Mouse (Mus musculus) heart, embryonic 12.5 days (tissue): ENCODE results near the gene Bche. TPM values are rescaled to one million over a fixed set of nuclear protein-coding genes. Genes with fewer than 3 reads are reported as not detected.

Experiments
- ATAC-seq: fragments of 200-750 bp; cut with Nextera tagmentation; 2 replicates; pipeline ENCODE4 v1.8.0; 2017; ENCODE audit warnings: moderate TSS enrichment, moderate library complexity; ENCODE audit not compliant: insufficient number of reproducible peaks, low FRiP score
- H3K27ac ChIP-seq: fragments of 300-500 bp; sonication (generic); 2 replicates; pipeline ENCODE4 v1.5.1; 2016; ENCODE audit warnings: mild to moderate bottlenecking, moderate library complexity; ENCODE audit not compliant: poor library complexity, severe bottlenecking
- H3K27me3 ChIP-seq: fragments of 300-500 bp; sonication (generic); replicated peaks from 2 replicates; pipeline ENCODE4 v1.6.1; 2016; ENCODE audit warnings: mild to moderate bottlenecking, moderate library complexity
- H3K36me3 ChIP-seq: fragments of 300-500 bp; sonication (generic); 2 replicates; pipeline ENCODE4 v1.6.1; 2016; ENCODE audit warnings: mild to moderate bottlenecking, moderate library complexity
- H3K4me1 ChIP-seq: fragments of 300-500 bp; sonication (generic); replicated peaks from 2 replicates; pipeline ENCODE4 v1.6.1; 2016; ENCODE audit warnings: mild to moderate bottlenecking
- H3K4me2 ChIP-seq: fragments of 300-500 bp; sonication (generic); 2 replicates; pipeline ENCODE4 v1.6.1; 2016; ENCODE audit warnings: mild to moderate bottlenecking, moderate library complexity
- H3K4me3 ChIP-seq: fragments of 300-500 bp; sonication (generic); 2 replicates; pipeline ENCODE4 v1.5.1; 2016; ENCODE audit warnings: mild to moderate bottlenecking
- H3K9ac ChIP-seq: fragments of 300-500 bp; sonication (generic); 2 replicates; pipeline ENCODE4 v1.6.1; 2016; ENCODE audit warnings: mild to moderate bottlenecking, moderate library complexity
- H3K9me3 ChIP-seq: fragments of 300-500 bp; sonication (generic); replicated peaks from 2 replicates; pipeline ENCODE4 v1.6.1; 2016; ENCODE audit warnings: mild to moderate bottlenecking, moderate library complexity
- WGBS: fragments of 180-500 bp; shearing (Covaris S2); methylation state at CpG from one replicate; pipeline ENCODE4 v1.1.7; 2016; 5-methylcytosine and 5-hydroxymethylcytosine counted together
- polyA plus RNA-seq: library from polyadenylated mRNA; unstranded; fragments of >200 nt; fragmentation: Nextera tagmentation; extraction: Ambion mirVana; gene quantifications from 2 replicates; pipeline ENCODE4 v1.2.1, GENCODE M21; 2016

Gene Bche
- polyA plus RNA-seq = 22.2 and 24.4 TPM in 2 replicates

DNA sequence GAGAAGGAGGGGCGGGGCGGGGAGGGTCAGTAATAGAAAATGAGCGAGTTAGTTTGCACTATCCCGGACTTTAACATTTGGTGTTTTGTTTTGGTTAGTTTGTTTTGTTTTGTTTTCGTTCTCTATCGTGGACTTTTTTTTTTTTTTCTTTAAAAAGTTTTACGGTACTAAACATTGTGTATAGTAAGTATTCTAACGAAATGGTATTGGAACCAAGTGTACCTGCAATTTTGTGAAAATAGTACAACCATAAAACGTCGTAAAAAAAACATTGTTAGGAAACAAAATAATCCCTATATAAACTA is at the start of gene Bche:
TSS of gene Bche (minus strand) at position 6 of the 305 bp plus-strand sequence.
- Histone ChIP-seq H3K9me3 (no peaks in the 10 kb centered on the region), H3K36me3 (no peaks in the 10 kb centered on the region), H3K27me3 (no peaks in the 10 kb centered on the region), H3K4me2 (peak within 1 kb of the TSS; percentile 61), H3K4me1 (no peaks in the 10 kb centered on the region), H3K9ac (peak within 1 kb of the TSS; percentile 67), H3K4me3 (peak within 1 kb of the TSS; percentile 55), H3K27ac (peak within 1 kb of the TSS; percentile 58)
- 16% methylated on average over 10 of the region's 10 CpGs for WGBS
- no peak for ATAC-seq

DNA sequence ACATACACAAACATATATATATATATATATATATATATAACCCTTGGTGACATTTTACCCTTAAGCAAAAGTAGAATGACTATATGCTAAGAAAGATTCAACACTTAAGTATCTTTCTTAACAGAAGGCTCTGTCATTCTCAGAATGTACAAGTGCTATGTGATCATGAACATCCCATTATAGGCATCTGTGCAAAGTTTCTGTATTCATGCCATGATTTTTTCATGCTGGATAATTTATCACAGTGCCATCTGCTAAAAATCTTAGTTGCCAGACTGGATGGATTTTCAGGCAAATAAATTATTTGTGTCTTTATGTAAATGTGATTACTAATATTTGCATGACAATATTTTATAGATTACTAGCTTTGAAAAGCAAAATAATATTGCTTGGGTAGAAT is 33.8 kb upstream of the Bche start:
- no peaks in the 10 kb centered on the region for H3K36me3 ChIP-seq
- H3K9me3 ChIP-seq = no peaks in the 10 kb centered on the region
- no peak overlapping the region for H3K4me3 ChIP-seq
- no peak overlapping the region for H3K27ac ChIP-seq
- no peak for ATAC-seq
- H3K27me3 ChIP-seq = no peaks in the 10 kb centered on the region
- H3K4me1 ChIP-seq = no peaks in the 10 kb centered on the region
- H3K4me2 ChIP-seq = no peak overlapping the region
- H3K9ac ChIP-seq = no peak overlapping the region

DNA sequence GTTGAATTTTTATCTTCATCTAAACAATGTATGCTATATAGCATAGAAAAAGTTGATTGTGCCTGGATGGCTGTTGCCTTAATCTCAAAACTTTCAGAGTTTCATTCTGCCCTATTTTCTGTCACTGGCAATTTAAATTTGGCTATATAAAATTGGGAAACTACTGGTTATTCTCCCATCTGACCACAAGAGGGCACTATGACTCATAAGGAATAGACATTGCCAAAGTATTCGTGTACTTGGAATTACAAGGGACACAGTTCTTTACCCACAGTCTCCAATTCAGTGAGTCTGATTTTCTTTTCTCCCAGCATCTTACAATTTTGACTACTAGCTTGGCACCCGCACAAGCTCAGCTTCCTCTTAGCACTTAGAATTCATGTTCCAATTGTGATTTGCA is 23.5 kb upstream of the Bche start:
- Histone ChIP-seq H3K4me2 (no peak overlapping the region), H3K27me3 (no peaks in the 10 kb centered on the region), H3K4me3 (no peak overlapping the region), H3K9me3 (no peaks in the 10 kb centered on the region), H3K36me3 (no peaks in the 10 kb centered on the region), H3K27ac (no peak overlapping the region), H3K4me1 (no peaks in the 10 kb centered on the region), H3K9ac (no peak overlapping the region)
- 49% methylated on average over 2 of the region's 2 CpGs for WGBS
- no peak for ATAC-seq

DNA sequence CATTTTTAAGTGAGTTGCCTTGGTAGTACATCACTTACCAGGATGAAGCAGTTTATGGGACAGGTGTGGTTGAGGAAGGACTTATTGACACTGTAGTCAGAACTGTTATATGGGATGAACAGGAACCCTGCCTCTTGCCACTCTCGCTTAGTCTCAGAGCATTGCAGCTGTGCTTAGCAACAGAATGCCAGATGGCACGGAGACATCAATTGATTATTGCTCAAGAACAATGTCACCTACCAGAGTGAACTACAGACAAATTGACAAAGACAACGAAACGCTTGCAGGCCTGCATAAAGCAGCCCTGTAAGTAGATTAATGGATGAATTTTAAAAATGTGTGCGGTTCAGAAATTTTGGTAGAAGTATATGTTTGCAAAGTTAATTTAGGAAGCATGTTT is 21.3 kb upstream of the Bche start:
- 83% methylated on average over 5 of the region's 5 CpGs for WGBS
- no peak overlapping the region for H3K27ac ChIP-seq
- no peak for ATAC-seq
- H3K4me2 ChIP-seq = no peak overlapping the region
- H3K27me3 ChIP-seq = no peaks in the 10 kb centered on the region
- H3K9me3 ChIP-seq = no peaks in the 10 kb centered on the region
- no peaks in the 10 kb centered on the region for H3K36me3 ChIP-seq
- no peak overlapping the region for H3K4me3 ChIP-seq
- no peak overlapping the region for H3K9ac ChIP-seq
- H3K4me1 ChIP-seq = no peaks in the 10 kb centered on the region

DNA sequence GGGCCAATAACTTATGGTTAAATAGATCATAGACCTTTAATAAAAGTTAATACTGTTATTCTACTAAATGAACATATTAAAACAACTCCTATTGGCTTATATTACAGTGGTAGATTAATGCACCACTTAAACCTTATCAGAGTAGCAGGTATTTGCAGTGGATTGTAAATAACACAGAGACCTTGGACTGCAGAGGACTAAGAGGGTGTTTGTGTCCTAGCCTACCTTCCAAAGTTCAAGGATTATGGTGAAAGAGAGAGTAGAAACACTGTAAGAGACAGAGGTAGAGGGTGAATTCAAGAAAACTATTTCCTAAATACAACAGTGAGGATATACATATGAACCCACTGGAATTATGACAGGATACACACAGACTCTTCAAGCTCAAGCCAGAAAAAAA is 17.5 kb upstream of the Bche start:
- Histone ChIP-seq H3K4me3 (no peak overlapping the region), H3K27me3 (no peaks in the 10 kb centered on the region), H3K4me2 (no peak overlapping the region), H3K4me1 (no peaks in the 10 kb centered on the region), H3K9ac (no peak overlapping the region), H3K36me3 (no peaks in the 10 kb centered on the region), H3K27ac (no peak overlapping the region), H3K9me3 (no peaks in the 10 kb centered on the region)
- no peak for ATAC-seq

DNA sequence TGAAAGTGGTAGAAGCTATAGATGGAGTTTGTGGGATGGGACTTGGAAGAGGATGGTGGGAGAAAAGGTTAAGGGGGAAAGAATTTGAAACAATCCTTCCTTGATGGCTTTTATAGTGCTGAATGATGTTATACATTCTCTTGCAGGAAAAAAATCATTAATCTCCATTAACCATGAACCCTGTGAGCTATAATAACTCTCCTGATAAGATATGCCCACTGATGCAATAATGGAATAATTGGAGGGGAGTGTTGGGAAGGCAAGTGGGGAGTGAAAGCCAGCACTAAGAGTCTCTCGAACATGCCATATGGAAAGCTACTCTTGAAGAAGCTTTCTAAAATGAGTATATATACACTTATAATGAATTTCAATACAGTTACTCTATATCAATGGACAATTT is 16.7 kb upstream of the Bche start:
- ATAC-seq = no peak
- Histone ChIP-seq H3K9ac (no peak overlapping the region), H3K27me3 (no peaks in the 10 kb centered on the region), H3K4me2 (no peak overlapping the region), H3K4me3 (no peak overlapping the region), H3K9me3 (no peaks in the 10 kb centered on the region), H3K27ac (no peak overlapping the region), H3K36me3 (no peaks in the 10 kb centered on the region), H3K4me1 (no peaks in the 10 kb centered on the region)
- WGBS = 76% methylated on average over 1 of the region's 1 CpGs

DNA sequence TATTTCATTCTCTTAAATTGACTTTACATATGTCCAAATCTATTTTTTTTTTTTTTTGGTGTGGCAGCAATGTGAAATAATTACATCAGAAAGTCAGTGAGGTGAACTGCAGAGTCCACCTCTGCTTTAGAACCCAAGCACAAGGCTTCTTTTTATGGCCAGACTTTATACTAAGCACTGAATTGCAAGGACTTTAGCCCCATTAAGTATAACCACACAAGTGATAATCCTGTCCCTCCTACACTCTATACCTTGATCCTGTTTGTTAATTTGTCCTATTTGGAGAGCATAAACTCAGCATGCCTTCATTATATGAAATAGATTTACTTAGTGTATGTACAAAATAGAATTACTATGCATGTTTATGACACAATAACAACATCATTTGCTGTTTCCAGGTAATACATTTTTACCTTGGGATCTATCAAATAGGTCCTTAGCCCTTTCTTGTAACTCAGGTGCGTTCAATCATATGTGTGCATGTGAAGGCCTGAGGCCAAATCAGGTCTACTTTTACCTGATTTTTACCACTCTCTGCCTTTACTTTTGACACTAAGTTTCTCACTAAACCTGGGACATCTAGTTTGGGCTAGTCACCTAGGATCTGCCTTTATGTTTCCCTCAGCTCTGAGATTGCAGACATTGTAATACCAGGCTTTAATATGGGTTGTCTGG is 9.5 kb upstream of the Bche start:
- H3K4me3 ChIP-seq = no peak overlapping the region
- 78% methylated on average over 1 of the region's 1 CpGs for WGBS
- H3K9me3 ChIP-seq = no peaks in the 10 kb centered on the region

DNA sequence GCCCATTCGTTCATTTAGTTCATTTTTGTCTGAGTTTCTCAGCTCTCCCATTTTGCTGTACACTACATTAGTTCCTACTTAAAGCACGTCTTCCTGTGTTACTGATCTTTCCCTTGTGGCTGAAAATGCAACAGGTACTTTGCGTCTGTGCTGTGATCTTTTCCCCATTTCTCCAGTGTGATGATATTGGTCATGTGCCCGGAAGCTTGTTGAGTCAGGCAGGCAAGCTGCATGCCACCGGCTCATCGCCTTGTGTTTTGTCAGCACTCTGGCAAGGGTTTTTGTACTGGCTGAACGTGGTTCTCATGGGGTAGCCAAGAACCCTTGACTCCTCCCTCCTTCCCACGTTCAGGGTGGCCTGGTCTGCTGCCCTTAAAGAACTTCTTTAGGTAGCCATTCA is 1.7 kb upstream of the Bche start:
- WGBS = 67% methylated on average over 8 of the region's 8 CpGs
- Histone ChIP-seq H3K9me3 (no peaks in the 10 kb centered on the region), H3K4me3 (no peak overlapping the region), H3K27me3 (no peaks in the 10 kb centered on the region), H3K27ac (no peak overlapping the region), H3K36me3 (no peaks in the 10 kb centered on the region), H3K4me2 (no peak overlapping the region), H3K4me1 (no peaks in the 10 kb centered on the region), H3K9ac (no peak overlapping the region)
- no peak for ATAC-seq

More for the DNA sequence above, 9.5 kb upstream of the Bche start:
- H3K36me3 ChIP-seq = no peaks in the 10 kb centered on the region
- H3K27ac ChIP-seq = no peak overlapping the region
- no peak overlapping the region for H3K9ac ChIP-seq
- no peaks in the 10 kb centered on the region for H3K27me3 ChIP-seq
- H3K4me1 ChIP-seq = no peaks in the 10 kb centered on the region
- ATAC-seq = no peak
- no peak overlapping the region for H3K4me2 ChIP-seq

DNA sequence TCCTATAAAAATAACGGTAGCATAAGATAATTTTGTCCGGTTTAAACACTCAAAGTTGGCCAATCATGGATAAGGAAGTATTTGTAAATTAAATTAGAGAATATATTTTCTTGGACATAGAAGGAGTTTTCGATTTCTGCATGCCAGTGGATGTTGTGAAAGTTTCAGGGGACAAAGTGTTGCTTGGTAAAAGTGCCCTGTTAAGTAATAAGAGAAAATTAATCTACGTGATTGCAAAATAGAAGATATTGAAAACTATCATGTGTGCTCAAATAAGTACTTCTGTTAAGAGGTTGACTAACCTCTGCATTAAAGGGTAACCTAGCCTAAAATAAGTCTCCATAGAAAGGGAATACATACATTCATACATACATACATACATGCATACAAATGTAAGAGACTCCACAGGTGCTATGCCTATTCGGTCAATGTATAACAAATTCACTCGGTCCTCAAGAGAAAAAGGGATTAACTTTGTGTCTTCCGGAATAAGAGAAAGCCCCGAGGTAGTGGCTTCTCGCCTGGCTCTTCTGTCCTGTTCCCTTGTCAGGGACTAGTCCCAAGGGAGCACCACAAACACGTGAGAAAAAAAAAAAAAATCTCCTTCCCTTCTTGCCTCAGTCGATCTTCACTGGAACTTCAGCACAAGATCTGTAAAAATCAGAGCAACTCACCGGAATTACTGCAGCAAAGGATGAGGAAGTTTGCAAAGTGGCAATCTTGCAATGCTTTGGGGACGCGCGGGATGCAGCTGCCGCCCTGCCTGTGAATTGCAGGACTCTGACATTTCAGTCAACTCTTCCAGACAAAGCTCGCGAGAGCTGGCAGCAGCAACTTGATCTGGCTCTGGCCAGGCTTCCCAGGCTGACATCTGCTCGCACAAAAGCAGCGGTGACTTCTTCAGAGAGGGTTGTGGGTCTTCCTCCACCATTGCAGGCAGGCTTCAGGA is 480 bp downstream of the Bche start:
- no peaks in the 10 kb centered on the region for H3K36me3 ChIP-seq
- WGBS = 18% methylated on average over 20 of the region's 20 CpGs
- no peaks in the 10 kb centered on the region for H3K9me3 ChIP-seq
- peak overlapping the region; percentile 55 for H3K4me3 ChIP-seq
- H3K9ac ChIP-seq = peak overlapping the region; percentile 67
- peak; percentile 84 for ATAC-seq
- H3K27ac ChIP-seq = peak overlapping the region; percentile 58
- H3K27me3 ChIP-seq = no peaks in the 10 kb centered on the region
- H3K4me2 ChIP-seq = peak overlapping the region; percentile 61
- H3K4me1 ChIP-seq = no peaks in the 10 kb centered on the region

DNA sequence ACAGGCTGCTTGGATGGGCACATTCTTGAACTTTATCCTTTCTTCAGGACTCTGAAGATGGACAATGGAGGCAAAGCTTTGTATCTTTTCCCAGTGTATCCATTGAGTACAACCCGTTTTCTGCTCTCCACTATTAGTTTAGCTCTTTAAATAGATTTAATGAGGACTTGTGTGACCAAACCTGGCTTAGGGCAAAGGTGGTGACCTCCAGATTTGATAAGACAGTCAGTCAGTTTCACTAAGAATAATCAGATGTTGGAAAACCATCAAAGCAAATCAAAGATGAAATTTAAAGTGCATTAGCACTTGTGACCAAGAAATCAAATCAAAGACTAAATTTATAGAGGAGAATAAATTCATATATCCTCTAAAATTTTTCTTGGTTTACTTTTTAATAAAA is 1.7 kb downstream of the Bche start:
- no peak for ATAC-seq
- H3K4me1 ChIP-seq = no peaks in the 10 kb centered on the region
- H3K36me3 ChIP-seq = no peaks in the 10 kb centered on the region
- H3K27me3 ChIP-seq = no peaks in the 10 kb centered on the region
- no peak overlapping the region for H3K27ac ChIP-seq
- H3K4me3 ChIP-seq = no peak overlapping the region
- no peaks in the 10 kb centered on the region for H3K9me3 ChIP-seq
- H3K4me2 ChIP-seq = no peak overlapping the region
- no peak overlapping the region for H3K9ac ChIP-seq
- 40% methylated on average over 1 of the region's 1 CpGs for WGBS

DNA sequence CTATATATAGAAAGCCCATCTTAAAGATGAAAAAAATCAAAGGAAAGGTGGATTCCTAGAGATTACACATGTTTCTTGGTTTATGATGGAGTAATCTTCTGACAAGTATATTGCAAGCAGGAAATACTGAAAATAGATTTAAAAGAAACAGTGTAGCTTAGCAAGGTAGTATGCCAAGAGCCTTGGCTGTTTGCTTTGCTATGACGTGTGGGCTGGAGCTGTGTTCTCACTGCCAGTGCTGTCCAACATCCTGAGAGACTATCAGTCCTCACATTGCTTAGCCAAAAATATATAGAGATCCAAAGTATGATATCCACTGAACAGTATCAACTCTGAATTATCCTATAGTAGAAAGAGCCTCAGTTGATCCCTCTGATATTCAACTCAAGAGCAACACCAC is 9.3 kb downstream of the Bche start:
- Histone ChIP-seq H3K36me3 (no peaks in the 10 kb centered on the region), H3K27ac (no peak overlapping the region), H3K27me3 (no peaks in the 10 kb centered on the region), H3K9ac (no peak overlapping the region), H3K4me3 (no peak overlapping the region), H3K4me1 (no peaks in the 10 kb centered on the region), H3K4me2 (no peak overlapping the region), H3K9me3 (no peaks in the 10 kb centered on the region)
- 66% methylated on average over 1 of the region's 1 CpGs for WGBS
- no peak for ATAC-seq
